Mouse (Mus musculus) granulocyte monocyte progenitor cell, adult 5-6 weeks (primary cell): ENCODE measurements around the gene Tmem201. TPM values are rescaled to one million over a fixed set of nuclear protein-coding genes. Genes with fewer than 3 reads are reported as not detected.
A peak's percentile ranks its signal among the peaks of the same experiment; 100 is the strongest.
"Not testable (repeated sequence)": the region's sequence is repeated elsewhere in the genome, so short reads cannot be mapped to it uniquely, and the experiment has no call there.

Source experiments
- ATAC-seq: replicated peaks from 2 replicates; pipeline ENCODE4 v1.8.0; 2016; ENCODE audit warnings: mild to moderate bottlenecking, moderate TSS enrichment, inconsistent platforms; ENCODE audit not compliant: poor library complexity, severe bottlenecking
- total RNA-seq, 2 experiments: library from RNA; stranded (forward) in 1 of 2; stranded (reverse) in 1 of 2; fragments of 200-712, 200-1000 nt in 1 of 2; fragments of >200 nt in 1 of 2; fragmentation: Nextera tagmentation in 1 of 2; gene quantifications; 2 replicates each; pipeline ENCODE4 v1.2.3; 2014 to 2017

Gene Tmem201
- total RNA-seq, 2 experiments from 2014 or later, result 7.1 to 14.0 TPM

DNA sequence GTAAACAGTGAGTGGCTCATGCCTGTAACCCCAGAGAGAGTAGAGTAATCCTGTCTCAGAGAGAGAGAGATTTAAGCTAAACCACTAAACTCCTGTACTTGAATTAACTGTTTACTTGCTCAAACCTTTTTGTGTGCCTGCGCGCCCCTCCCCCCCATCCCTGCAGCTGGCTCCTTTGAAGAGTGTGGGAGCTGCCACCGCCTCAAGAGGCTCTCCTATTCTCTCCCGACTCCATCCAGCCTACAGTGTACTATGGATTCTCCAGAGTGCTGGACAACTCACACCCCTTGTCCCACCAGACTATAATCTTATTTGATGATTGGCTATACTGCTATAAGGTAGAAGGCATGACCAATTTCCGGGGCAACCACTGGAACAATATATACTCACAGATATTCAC, 12.8 kb upstream of the Tmem201 start:
- ATAC-seq, result no peak

- not testable (repeated sequence) for ATAC-seq
Measured at GRCm38 (mm10) chr4:149749663-149750015, 11.8 kb upstream of the Tmem201 start.

- ATAC-seq, result no peak
Measured at GRCm38 (mm10) chr4:149749003-149749662, 11.3 kb upstream of the Tmem201 start.

GRCm38 (mm10) chr4:149744119-149744518, 6.3 kb upstream of the Tmem201 start:
- ATAC-seq, result no peak

DNA sequence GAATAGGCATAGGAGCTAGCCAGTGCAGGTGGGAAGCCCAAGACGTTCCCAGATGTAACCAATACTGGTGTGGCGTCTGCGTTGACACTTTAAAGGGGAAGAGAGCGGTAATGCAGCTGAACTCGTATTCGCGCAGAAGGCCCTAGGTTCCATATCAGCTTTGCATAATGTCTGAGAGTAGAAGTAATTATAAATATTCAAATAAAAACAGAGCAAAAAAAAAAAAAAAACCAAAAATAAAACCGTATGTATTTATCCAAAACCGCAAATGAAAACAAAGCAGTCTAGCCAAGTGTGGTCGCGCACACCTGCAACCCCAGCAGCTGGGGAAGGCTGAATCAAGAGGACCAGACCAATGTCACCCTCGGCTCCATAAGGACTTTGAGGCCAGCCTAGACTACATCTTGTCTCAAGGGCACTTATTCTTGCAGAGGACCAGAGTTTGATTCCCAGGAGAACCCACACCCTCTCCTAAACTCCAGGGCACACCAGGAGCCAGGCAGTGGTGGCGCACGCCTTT, 4.2 kb upstream of the Tmem201 start:
- no peak for ATAC-seq

DNA sequence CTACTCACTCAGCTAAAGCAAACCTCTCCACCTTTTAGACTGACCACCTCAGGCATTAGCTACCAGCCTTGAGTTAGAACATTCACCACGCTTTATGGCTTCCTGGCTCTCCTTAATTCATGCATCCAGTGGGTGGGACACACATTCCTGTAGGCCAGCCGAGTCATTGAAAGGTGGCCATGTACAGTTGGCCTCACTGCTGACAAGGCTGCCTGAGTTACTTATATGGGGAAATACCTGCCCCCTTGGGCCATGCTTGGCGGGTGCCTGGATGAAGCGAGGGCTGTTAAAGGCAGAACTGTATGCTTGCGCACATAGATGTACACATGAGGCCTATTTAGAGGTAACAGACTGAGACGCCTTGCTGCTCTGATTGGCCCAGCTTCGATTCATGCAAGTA, 2.5 kb upstream of the Tmem201 start:
- no peak for ATAC-seq

GRCm38 (mm10) chr4:149739478-149739877, 1.6 kb upstream of the Tmem201 start:
- no peak for ATAC-seq

DNA sequence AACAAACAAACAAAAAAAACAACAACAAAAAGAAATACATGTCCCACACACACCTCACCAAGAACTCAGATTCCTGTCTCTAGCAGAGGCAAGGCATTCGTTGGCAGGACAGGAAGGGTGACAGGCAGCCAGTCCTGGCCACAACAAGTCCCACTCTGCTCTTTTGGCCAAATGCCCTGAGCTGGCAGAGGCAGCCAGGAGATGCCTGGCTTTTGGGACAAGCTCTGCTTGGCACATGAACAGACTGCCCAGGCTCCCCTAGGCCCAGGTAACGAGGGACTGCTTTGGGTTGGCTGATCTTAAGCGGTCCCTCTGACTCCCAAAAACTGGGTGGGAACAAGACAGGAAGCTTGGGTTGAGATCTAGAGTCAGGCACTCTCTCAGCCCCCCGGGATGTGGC, 1.3 kb downstream of the Tmem201 start:
- no peak for ATAC-seq

- ATAC-seq, result no peak
Measured at GRCm38 (mm10) chr4:149735624-149736250, 2.1 kb downstream of the Tmem201 start.

DNA sequence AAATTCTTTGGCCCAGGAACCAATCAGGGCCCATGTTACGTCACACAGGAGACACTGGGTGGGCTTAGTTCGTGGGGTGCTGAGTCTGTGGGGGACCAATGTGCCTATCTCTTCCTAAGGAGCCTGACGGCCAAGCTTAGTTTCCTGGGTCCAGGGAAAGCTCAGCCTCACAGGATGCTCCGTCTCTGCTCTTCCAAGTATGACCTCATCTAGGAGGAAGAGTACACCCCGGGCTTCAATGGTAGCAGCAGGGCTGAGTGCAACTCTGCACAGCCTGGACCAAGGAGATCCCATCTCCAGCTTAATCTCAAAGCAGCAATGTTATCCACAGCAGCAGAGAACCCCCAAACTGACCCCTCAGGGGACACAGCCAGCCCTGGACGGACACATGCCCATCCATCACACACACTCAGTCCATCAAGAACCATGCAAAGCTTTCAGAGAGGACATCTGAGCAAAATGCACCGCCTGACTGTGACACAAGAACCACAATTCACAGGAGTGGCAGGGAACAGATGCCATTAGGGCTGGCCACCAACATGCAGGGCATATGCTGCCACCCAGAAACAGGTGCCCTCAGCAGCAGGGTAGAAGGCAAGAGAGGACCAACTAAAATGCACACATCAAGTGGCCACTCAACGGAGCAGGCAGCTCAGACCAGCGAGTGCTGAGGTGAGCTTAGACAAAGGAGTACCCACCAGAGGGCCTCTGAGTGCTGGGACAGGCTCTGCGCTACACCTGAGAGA, 2.9 kb downstream of the Tmem201 start:
- no peak for ATAC-seq

DNA sequence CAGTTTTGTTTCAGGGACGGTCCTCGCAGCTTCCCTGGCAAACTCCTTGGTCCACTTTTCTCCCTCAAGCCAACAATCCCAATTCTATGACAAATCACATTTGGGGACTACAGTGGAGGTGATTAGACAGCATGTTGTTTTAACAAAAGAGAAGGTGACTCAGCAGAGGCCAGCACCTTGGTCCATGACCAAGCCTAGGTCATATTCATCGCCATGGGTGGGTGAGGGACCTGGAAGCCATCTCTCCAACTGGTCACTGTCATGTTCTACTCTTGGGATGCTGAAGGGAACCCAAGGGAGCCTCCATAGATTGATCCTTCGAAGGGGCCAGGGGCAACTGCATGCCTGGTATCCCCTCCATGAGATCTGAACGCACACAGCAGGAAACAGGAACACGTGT, 3.6 kb downstream of the Tmem201 start:
- ATAC-seq, result no peak

DNA sequence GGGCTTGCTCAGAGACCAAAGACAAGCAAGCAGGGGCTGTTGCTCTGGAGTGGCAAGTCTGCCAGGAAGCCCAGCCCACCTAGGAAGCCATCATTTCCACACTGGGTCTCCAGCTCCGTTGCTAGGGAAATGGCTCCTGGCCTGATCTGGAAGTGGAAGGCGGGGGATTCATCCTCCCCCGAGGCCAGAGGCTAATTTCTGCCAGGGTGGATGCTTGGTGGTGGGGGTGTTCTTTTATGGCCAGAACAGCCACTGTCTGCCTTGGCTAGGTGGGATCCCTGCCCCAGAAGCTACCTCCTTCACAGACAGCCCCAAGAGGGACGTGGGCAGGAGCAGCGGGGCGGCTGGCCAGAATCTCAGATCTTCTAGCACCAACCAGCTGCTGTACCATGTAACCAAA, 4.1 kb downstream of the Tmem201 start:
- ATAC-seq, result no peak

DNA sequence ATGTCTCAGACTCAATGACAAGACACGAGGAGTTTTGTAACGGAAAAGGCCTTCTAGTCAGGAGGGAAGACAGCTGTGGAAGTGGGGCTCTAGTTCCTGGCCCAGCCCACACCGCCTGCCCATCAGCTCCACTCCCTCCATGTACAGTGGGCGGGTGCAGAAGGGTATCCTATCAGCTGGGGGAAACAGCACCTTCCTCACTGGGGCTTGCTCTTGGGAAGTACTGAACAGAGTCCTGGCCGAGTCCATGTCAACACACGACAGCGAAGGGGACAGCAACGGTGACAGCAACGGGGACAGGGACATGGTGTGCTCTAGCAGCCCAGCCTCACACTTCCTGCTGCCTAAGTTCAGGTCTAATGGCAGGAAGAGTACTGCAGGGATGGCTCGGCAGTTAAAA, 5.0 kb downstream of the Tmem201 start:
- ATAC-seq, result peak; percentile 26; the same call in 1 of the 2 replicates

DNA sequence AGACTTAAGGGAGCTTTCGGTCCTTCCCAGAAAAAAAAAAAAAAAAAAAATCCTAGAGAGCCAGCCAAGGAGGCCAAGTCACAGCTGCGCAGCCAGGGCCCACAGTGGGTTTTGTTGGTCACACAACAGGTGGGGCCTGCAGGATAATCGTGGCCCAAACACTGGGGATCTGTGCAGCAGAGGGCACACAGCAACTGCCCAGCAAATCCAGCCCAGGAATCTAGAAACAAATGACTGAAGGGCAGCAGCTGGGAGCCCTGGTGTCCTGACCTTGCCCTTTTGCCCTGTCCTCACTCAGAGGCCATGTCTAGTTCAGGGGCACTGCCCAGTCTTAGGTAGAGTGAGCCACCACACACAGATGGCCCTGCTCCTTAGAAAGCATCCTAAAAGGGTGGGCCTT, 5.5 kb downstream of the Tmem201 start:
- ATAC-seq, result no peak

DNA sequence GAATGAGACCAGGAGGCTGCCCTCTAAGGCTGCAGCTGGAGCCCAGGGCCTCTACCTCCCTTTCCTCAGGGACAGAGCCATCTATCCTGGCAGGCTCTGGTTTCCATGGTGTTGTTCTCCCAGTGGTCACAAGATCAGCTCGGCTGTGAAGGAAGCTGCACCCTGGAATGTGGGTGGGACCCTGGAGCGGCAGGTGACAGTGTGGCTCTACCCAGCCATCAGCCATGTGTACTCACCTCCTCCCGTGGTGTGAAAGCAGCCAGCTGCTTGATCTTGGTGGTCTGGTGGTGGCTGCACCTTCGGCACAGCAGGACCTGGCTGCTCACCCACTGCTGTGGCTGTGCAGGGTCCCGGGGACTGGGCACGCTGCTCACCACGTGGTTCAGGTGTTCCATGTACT, 7.0 kb downstream of the Tmem201 start:
- no peak for ATAC-seq

DNA sequence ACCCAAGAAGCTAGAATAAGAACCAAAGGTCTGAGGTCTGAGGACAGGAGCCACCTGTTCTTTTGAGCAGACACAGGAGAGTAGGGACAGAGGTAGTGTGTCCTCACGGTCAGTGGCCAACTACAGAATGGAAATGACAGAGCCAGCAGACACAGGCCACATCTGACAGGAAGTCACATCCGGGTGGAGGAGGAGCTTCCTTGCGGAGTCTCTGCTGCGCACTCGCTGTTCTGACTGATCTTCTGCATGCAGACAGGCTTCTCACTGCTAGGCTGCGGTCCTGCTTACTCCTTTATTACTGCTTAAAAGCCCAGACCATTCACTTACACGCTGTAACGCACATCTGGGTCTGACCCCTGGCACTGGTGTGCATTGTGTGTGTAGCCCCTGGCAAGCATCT, 9.0 kb downstream of the Tmem201 start:
- no peak for ATAC-seq

GRCm38 (mm10) chr4:149727636-149728035, 10.2 kb downstream of the Tmem201 start:
- ATAC-seq, result no peak

- peak; percentile 60 for ATAC-seq
Measured at GRCm38 (mm10) chr4:149725661-149726350, 12.0 kb downstream of the Tmem201 start.

- ATAC-seq, result no peak
Measured at GRCm38 (mm10) chr4:149724916-149725470, 12.9 kb downstream of the Tmem201 start.
